Mouse (Mus musculus) urinary bladder, postnatal 36 days (tissue): ENCODE data around the gene Srsf10.

Experiments
- DNase-seq, 2 experiments: peaks; one replicate each; pipeline ENCODE4 v3.0.0; 2022; ENCODE audit warnings: low spot score in 2 of 2, mixed read lengths in 1 of 2

Srsf10 gene

DNA sequence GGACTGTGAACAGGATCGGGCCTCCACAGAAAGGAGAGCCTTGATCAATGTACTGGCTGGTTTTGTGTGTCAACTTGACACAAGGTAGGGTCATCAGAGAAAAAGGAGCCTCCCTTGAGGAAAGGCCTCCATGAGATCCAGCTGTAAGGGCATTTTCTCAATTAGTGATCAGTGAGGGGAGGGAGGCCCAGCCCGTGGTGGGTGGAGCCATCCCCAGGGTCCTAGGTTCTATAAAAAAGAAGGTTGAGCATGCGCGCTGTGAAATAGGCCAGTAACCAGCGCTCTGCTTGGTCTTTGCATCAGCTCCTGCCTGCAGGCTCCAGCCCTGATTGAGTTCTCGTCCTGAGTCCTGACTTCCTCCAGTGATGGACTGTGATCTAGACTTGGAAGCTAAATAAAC is 29.0 kb downstream of the Srsf10 start:
- no peak for DNase-seq

DNA sequence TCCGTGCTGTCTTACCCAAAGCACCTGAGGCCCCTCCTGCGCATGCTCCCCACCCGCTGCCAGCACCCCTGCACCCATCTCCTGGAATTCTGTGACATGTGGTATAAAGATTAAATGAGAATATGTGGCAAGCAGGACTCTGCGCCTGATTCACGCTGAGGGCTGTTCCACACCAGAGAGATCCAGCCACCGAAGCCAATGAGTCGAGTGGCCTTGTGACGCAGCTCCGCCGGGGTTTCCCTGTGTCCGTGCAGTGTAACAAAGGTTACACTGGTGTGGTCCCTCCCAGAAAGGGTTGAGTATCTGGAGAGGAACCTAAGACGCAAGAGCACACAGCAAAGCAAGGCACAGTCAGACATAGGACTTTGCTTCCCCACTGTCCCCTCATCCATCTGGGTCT is 30.1 kb downstream of the Srsf10 start:
- no peak for DNase-seq

DNA sequence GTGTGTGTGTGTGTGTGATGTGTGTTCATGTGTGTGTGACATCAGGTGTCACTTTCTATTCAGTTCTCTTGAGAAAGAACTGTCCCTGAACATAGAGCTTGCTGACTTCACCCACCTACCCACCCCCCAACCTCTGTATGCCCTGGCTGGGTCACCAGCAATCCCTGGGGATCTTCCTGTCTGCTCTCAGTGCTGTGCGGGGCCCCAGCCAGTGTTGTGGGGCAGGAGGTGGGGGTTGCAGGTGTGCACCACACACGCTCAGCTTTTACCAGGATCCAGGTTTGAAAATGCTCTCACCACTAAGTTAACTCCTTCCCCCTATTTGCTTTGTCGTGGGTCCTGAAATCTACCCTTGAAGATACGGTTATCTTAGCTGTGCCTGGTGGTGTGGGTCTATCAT is 30.6 kb downstream of the Srsf10 start:
- no peak for DNase-seq

DNA sequence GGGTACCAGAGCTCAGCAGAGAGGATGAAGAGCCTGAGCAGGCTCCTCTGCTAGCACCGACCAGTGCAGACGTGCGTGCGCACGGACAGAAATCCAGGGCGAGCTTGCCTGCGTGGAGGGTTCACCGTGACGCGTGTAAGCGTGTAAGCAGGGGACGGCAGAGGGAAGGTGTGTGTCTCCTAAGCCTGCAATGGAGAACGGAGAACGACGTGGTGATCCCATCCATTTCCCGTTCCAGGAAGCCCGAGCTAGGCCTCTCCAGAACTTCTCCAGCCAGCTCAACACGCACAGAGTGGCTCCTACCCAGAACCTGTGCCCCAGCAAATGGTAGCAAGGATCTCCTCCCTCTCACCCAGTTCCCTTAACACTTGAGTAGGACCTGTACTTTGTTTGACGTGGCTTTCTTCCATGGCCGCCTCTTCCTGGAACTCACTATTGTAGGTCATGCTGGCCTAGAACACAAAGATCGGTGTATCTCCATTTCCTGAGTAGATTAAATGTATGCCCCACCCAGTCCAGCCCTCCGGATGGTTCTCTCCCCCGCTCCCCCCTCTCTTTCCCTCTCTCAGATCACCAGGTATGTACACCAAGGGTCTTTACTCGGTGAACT is 33.0 kb downstream of the Srsf10 start:
- DNase-seq = no peak

DNA sequence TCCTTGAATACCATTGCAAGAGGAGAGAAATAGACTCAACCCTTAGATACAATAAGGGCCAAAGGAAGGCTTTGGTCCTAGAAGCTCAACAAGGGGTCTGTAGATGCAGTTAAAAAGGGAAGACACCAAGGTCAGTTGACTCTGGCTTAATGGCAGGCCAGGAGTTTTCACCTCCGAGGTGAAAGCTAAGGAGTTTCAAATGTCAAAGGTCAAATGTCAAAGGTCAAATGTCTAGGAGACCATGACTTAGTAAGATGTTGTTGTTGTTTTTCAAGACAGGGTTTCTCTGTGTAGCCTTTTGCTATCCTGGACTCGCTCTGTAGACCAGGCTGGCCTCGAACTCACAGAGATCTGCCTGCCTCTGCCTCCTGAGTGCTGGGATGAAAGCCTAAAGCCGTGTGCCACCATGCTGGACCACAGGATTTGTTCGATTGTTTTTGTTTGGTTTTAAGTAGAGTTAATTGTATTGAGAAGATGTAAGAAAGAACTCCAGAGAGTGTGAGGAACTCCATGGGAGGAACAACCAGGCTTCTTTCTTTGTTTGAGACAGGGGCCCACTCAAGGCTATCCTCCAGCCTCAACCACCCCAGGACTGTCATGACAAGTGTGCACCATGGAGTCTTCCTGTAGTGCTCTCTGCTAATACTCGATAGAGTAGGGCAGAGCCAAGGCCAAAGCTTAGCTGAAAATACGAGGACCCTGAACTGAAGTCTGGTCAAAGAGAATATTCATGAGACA is 33.8 kb downstream of the Srsf10 start:
- DNase-seq = no peak

DNA sequence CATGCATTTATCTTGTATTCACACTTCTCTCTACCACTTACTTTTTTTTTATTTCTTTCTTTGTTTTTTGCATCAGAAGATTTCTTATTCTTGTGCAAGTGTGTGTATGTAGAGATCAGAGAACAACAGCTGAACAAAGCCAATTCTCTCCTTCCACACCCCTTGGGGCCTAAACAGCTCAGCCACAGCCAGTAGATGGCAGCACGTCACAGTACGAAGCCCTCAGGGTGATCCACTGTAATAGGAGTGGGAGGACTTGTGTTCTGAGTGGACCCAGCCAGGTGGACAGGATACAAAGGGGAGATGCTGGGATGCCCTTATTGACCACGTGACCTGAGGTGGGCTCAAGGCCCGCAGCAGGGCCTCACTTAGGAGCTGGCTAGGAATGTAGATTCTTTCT is 34.3 kb downstream of the Srsf10 start:
- DNase-seq = peak; percentile 64 to 78

DNA sequence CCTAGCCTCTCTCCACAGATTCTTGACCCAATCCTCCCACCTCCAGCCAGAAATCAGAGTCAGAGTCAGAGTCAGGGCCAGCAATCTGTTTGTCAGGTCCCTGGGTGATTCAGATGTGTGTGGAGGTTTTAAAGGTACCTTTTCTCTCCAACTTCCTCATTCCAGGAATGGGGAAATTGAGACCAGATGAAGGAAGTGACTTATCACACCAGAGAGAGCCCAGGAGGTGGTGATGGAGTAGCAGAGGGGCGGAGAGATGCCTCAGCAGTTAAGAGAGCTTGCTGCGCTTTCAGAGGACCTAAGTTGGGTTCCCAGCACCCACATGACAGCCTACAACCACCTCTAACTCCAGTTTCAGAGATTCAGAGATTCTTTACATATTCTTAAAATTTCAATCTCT is 36.0 kb downstream of the Srsf10 start:
- DNase-seq = no peak

DNA sequence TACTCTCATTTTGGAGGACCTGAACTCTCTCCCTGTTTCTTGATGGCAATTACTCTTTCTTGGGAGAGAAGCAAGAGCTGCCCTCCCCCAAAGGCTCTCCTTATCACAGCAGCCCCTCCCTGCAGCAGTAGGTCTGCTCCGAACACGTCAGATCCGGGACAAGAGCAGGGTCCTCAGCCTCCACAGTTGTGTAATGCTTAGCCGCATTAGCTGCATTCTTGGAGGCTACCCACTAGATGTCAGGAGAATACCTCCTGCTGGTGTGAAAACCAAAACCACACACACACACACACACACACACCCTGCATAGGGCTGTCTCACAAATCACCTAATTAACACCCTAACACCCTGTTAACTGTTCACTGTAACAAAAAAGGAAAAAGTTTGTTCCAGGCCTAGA is 37.3 kb downstream of the Srsf10 start:
- DNase-seq = no peak

DNA sequence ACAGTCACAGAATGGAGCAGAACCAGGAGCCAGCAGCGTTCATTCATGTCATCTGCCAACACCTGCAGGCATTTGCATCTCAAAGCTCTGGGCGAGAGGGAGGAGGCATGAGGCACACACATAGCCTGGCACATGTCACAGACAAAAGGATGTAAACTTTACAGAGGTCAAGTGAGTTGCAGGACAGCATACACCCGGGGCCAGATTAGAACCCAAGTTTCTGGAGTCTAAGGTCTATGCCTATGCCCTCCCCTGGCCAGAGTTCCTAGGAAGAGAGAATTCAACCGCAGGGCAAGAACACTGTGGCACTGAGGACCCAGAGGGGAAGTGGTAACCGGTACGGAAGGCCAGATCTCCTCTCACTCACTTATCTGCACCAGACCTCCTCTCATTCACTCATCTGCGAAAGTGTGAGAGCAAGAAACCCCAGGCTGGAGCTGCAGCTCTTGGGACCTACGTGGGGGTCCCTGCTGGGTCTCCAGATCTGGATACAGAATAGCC is 39.6 kb downstream of the Srsf10 start, which contains the start of gene Cnr2:
TSS of gene Cnr2 (plus strand) at position 324 of the 501 bp plus-strand sequence.
- no peak for DNase-seq

DNA sequence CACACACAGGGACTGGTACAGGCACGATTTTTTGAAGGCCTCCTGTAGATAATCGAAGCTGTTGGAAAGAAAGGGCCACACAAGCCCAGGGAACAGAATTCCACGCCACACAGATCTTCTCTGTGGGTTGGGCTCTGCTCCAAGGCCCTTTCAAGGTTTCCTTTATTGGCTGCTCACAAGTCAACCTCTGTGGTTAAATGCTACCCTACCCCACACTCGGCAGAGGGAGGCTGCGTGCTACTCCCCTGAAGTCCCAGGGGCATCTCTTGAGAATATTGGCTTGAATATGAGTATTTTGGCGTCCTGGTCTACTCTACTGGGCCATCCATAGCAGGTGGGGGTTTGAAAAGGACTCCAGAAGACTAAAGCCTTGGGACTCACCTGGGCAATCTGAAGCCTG is 40.6 kb downstream of the Srsf10 start:
- DNase-seq = no peak

DNA sequence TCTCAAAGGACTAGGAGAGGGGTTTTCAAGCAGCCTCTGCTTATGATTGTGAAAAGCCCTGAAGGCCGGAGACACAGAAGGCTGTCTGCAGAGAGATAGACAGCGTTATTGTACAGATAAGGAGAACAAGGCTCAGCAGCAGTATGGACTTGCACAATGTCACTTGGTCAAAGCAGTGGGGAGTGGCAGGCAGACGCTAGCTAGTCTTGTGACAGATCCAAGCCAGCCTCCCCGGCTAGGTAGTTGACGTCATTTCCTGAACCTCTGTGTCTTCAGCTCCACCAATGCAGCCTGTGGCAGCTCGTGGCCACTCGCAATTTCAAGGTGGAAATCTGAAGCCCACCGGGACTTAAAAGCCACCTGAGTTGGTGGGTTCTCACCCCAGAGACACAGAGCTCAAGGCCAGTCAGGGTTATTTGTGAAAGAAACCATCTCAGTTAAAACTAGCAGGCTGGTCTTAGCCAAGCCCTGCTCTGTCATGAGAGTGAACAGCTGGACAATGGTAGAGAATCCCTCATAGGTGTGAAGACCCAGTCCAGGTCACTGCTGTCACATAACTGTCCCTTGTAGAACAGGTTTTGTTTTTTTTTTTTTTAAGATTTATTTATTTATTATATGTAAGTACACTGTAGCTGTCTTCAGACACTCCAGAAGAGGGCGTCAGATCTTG is 43.0 kb downstream of the Srsf10 start:
- DNase-seq = peak in 1 of 2 experiments; percentile 39

DNA sequence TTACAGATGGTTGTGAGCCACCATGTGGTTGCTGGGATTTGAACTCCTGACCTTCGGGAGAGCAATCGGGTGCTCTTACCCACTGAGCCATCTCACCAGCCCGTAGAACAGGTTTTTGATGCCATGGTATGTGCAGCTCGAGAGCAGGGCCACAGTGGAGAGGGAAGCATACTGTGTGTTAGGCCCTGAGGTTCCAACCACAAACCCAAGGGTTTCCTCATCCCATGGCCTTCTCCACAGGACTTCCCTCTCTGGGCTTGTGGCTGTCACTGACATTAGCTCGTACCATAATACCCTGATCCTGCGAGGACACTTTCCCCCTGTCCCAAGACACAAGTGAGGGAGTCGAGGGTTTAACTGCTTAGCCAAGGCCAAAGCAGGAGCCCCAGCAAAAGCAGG is 43.5 kb downstream of the Srsf10 start:
- no peak for DNase-seq

DNA sequence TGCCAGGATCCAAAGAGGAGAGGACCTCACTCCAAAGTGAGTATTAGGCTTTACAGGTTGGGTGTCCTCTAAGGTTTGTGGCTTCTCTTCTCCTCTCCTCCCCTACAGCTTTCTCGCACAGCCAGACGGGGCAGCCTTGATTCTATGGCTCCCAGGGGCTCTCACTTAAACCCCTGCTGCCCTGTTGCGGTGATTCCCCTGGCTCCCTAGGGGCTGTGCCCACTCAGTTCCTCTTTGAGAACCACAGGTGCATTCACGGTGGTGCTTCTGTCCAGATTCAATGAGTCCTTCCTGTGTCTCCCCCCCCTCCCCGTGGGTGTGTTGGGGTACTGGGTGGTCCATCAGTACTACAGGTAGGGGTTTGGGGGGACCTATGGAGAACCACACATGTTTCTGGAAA is 44.5 kb downstream of the Srsf10 start:
- DNase-seq = no peak

DNA sequence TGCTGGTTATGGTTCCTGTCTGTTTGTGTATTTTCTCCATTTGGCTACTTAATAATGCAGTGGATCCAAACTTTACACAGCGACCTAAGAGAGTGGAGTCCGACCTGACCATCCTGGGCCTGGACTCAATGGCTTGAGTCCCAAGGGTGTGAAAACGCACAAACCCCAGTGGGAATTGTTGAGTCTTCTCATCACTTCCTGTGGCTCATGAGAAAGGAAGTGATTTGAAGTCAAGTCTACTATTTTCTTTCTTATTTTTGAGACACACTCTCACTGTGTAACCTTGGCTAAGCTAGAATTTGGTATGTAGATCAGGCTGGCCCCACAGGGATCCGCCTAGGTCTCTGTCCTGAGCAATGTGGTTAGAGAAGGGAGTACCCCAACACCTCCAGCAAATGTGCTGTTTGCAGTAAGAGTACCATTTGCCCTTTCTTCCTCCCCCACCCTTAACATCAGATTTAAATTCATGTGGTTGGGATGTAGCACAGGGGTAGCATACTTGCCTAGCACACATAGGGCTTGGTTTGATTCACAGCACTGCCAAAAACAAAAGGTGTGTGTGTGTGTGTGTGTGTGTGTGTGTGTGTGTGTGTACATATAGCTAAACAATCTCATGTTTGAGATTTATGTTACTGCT is 47.2 kb downstream of the Srsf10 start:
- DNase-seq = no peak

DNA sequence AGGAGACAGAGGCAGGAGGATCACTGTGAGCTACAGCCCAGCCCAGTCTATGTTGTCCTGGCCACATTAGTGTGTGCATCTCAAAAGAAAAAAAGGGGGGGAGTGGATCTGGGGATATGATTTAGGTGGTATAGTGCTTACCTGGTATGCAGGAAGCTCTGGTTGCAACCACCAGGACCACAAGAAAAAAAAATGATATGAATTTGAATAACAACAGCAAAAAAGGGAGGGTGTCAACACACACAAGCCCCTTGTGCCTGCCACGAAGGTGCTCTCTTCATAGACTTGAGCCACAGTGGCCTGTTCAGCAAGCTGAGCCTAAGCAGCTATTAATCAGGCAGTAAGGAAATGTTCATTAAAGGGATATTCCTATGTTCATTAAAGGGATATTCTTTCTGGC is 49.3 kb downstream of the Srsf10 start:
- DNase-seq = no peak

DNA sequence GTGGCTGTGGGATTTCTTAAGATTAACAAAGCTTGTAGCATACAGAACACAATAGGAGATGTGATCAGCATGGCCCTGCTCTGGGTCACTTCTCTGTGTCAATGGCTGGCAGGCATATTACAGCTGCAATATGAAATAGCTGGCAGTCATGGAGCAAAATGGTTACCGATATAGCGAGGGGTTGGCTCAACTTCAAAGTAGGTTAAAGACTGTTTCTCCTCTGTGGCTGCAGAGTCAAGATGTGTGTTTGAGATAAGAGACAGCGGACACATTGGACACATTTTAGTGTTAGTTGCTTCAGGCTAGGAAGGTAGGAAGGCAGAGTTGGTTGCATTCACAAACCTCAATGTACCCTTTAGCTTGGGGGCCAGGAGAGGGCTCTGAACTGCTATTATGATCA is 51.1 kb downstream of the Srsf10 start:
- no peak for DNase-seq

DNA sequence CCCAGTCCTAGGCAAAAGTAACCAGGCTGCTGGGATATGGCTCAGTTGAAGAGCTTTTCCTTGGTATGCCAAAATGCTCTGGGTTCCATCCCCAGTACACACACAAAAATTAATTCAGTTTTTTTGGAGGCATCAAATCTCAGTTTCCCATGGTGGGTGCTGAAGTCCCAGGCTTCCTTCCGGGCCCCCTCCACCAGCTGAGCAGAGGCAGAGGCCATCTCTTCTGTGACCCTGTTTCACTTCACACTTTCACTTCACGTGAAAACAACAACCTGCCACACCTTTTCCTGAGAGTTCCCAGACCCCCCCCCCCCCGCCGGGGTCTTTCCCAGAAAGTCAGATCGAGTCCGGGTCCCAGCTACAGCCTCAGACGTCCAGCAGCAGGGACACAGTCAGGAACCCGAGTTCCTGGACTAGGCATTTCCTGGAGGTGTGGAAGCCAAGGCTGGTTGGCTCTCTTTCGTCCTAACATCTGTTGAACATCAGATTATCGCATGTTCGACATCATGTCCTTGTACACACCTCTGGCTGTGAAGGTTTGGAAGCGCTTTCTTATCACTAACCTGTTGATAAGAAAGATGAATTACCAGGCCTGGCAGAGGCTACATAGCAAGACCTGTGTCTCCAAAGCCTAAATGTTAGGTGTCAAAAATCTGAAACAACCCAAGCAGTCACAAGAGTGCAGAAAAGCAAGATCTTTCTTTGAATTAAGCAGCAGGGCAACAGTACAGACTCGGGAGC is 53.9 kb downstream of the Srsf10 start:
- DNase-seq = no peak

DNA sequence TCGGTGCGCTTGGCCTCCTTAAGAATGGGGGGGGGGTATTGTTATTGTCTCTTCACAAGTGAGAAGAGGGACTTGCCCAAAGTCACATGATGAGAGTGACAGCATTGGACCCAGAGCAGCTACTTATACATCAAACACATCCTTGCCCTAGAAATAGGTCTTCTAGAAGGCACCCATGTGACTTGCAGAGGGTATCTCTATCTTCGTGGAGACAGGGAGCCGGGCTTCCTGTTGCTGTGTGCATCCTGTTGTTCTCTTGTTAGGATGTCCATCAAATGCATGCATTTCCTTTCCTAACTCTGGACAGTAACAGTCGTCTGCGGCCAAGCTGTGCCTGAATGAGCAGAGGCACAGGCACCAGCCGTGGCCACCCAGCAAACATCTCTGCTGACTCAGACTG is 56.0 kb downstream of the Srsf10 start:
- no peak for DNase-seq

DNA sequence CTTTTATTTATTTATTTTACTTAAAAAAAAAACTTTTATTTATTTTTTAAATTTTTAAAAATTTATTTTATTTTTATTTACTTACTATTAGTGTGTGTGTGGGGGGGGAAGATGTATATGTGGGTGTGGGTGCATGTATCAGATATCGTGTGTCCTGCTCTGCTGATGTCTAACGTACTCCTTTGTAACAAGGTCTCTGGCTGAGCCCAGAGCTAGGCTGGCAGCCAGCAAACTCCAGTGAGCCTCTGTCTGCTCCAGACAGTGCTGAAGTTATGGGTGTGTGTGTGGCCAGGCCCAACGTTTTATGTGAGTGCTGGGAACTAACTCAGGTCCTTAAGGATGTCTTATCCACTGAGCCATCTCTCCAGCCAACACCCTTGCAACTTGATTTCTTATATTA is 56.6 kb downstream of the Srsf10 start:
- no peak for DNase-seq

DNA sequence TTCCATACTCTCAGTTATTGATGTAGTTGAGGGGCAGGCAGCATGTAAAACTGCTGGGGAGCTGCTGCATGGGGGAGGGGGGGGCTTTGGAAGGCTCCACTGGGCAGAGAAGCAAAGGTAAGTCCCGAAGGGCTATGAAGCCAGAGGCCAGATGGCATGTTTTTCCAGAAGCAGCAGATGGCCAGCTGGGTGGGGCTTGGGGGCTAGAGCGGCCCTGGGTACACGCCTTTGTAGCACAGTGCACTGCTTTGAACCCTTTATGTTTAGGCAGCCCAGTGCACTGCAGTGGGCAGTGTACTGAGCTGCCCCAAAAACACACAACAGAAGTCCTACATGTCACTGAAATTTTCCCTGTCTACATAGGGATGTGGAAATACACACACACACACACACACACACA is 57.3 kb downstream of the Srsf10 start:
- DNase-seq = no peak

DNA sequence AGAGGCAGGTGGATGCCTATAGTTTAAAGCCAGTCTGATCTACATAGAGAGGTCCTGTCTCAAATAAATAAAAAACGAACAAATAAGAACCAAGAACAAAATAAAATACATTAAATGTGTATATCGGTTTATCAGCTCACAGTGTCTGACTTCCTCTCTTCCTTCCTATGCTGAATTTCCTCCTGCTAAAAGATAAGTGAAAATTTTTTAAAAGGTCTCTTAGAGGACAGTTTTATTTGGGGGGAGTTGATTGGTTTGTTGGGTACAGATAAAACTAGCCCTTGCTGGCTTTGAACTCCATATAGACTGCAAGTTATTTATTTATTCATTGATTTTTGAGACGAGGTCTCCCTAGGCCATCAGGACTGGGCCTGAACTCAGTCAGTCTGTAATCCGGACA is 57.9 kb downstream of the Srsf10 start:
- DNase-seq = no peak
